ENCODE assay signal across 10 mouse cellular contexts in genomic region chr10:105578291-105578845, GRCm38 (mm10). TPM values are rescaled to one million over a fixed set of nuclear protein-coding genes. Genes with fewer than 3 reads are reported as not detected.
DNase-seq lines count a peak whose midpoint lies in the region; ATAC-seq and TF ChIP-seq lines count a peak whose summit lies in the region.
"Had no signal": no experiment of that assay in that cellular context is flagged by ENCODE, and none has a peak within 500 bp of the region (broad histone marks: within the 10 kb centered on the region; RNA-seq: fewer than 3 reads in every experiment).

No protein-coding gene starts in this region.

- H3K9ac ChIP-seq in midbrain, embryonic 15.5 days: no peak overlapping the region
- H3K9ac ChIP-seq in liver, embryonic 12.5 days: no peak overlapping the region
- H3K9ac ChIP-seq: liver, embryonic 13.5 days had no signal

- H3K9me3 ChIP-seq in midbrain, embryonic 15.5 days: no peaks in the 10 kb centered on the region
- H3K9me3 ChIP-seq in liver, embryonic 12.5 days (replicated peaks): no peaks in the 10 kb centered on the region
- H3K9me3 ChIP-seq: liver, embryonic 13.5 days had no signal

- no peak overlapping the region; the same call in 1 of the 2 replicates for H3K4me3 ChIP-seq in layer of hippocampus, adult 2 months
- H3K4me3 ChIP-seq in cerebellum, adult 2 months (replicated peaks; ENCODE audit: insufficient read depth, low read depth, low read length): peak overlapping the region; percentile 5
- H3K4me3 ChIP-seq in midbrain, embryonic 15.5 days: no peak overlapping the region
- no peak overlapping the region for H3K4me3 ChIP-seq in liver, embryonic 12.5 days
- H3K4me3 ChIP-seq: liver, embryonic 13.5 days had no signal

- peak overlapping the region; percentile 25 for H3K4me2 ChIP-seq in midbrain, embryonic 15.5 days
- no peak overlapping the region for H3K4me2 ChIP-seq in liver, embryonic 12.5 days
- H3K4me2 ChIP-seq: liver, embryonic 13.5 days had no signal

- WGBS in cerebellum, adult 2 months: 5% methylated on average over 8 of the region's 8 CpGs
- 47% methylated on average over 8 of the region's 8 CpGs for WGBS in midbrain, embryonic 15.5 days
- 39% methylated on average over 8 of the region's 8 CpGs for WGBS in liver, embryonic 12.5 days (ENCODE audit: insufficient replicate concordance)

- no peak for DNase-seq in layer of hippocampus, adult 2 months (ENCODE audit: low spot score in 2 of 2)
- no peak for DNase-seq in layer of hippocampus, adult 11-12 months (ENCODE audit: low spot score)
- DNase-seq in brain, embryonic 14.5 days (ENCODE audit: low read depth): peak; percentile 42
- DNase-seq in cerebellum, adult 2 months: peak; percentile 72 to 87
- no peak for DNase-seq in urinary bladder, adult 18-20 months (ENCODE audit: low spot score in 2 of 2)
- DNase-seq: gastrocnemius, postnatal 14 days; liver, embryonic 13.5 days; thymus, adult 2 months had no signal

- no peak for ATAC-seq in midbrain, embryonic 15.5 days (replicated peaks)
- ATAC-seq in liver, embryonic 12.5 days: no peak

- TF ChIP-seq CTCF in layer of hippocampus, adult 2 months (conservative IDR thresholded peaks at IDR 0.05): no peak
- no peak for TF ChIP-seq CTCF in brain, embryonic 14.5 days (IDR thresholded peaks at IDR 0.05; ENCODE audit: borderline replicate concordance, extremely low read depth, insufficient read depth, insufficient read length)
- no peak for TF ChIP-seq CTCF in cerebellum, adult 2 months (IDR thresholded peaks at IDR 0.05; ENCODE audit: borderline replicate concordance, insufficient read depth, low read depth, low read length)

- peaks cover 3% of the 10 kb centered on the region; the same call in 1 of the 2 replicates for H3K4me1 ChIP-seq in cerebellum, adult 2 months (ENCODE audit: control insufficient read depth, insufficient read depth, low read length)
- peaks cover 18% of the 10 kb centered on the region for H3K4me1 ChIP-seq in midbrain, embryonic 15.5 days
- H3K4me1 ChIP-seq in liver, embryonic 12.5 days: peaks cover 14% of the 10 kb centered on the region; the same call in 1 of the 2 replicates

- TF ChIP-seq POLR2A in brain, embryonic 14.5 days (IDR thresholded peaks at IDR 0.05; ENCODE audit: borderline replicate concordance, extremely low read depth, insufficient read depth, insufficient read length, poor library complexity, severe bottlenecking): no peak
- TF ChIP-seq POLR2A in cerebellum, adult 2 months (IDR thresholded peaks at IDR 0.05; ENCODE audit: borderline replicate concordance, insufficient read depth, low read length): no peak

- H3K36me3 ChIP-seq in midbrain, embryonic 15.5 days (replicated peaks): no peaks in the 10 kb centered on the region
- H3K36me3 ChIP-seq in liver, embryonic 12.5 days: no peaks in the 10 kb centered on the region
- H3K36me3 ChIP-seq: liver, embryonic 13.5 days had no signal

- H3K27ac ChIP-seq in layer of hippocampus, adult 2 months: peak overlapping the region; percentile 67; the same call in 1 of the 2 replicates
- peak overlapping the region; percentile 53 for H3K27ac ChIP-seq in cerebellum, adult 2 months (ENCODE audit: insufficient read depth, low read length)
- H3K27ac ChIP-seq in midbrain, embryonic 15.5 days: peak overlapping the region; percentile 20; the same call in 1 of the 2 replicates
- no peak overlapping the region for H3K27ac ChIP-seq in liver, embryonic 12.5 days
- H3K27ac ChIP-seq: liver, embryonic 13.5 days had no signal

- H3K27me3 ChIP-seq in cerebellum, adult 2 months (ENCODE audit: control insufficient read depth, insufficient read depth, low read length): no peaks in the 10 kb centered on the region
- H3K27me3 ChIP-seq in midbrain, embryonic 15.5 days (replicated peaks): no peaks in the 10 kb centered on the region
- H3K27me3 ChIP-seq in liver, embryonic 12.5 days (replicated peaks): no peaks in the 10 kb centered on the region

RNA-seq across cellular contexts. Expression of gene Tmtc2, which starts 4.1 kb away (rescaled TPM):
- 10 to 100 TPM; 10.2 to 12.0 TPM for total RNA-seq in layer of hippocampus, adult 2 months (2021)
- 9.5 and 14.5 TPM in 2 replicates for polyA plus RNA-seq in brain, embryonic 14.5 days (2012; rRNA removed)
- 16.3 and 16.7 TPM in 2 replicates for polyA plus RNA-seq in cerebellum, adult 2 months (2012; rRNA removed)
- polyA plus RNA-seq in midbrain, embryonic 15.5 days (2015; fragmentation: Nextera tagmentation; extraction: Ambion mirVana): 8.5 and 8.9 TPM in 2 replicates
- polyA plus RNA-seq in liver, embryonic 12.5 days (2016; fragmentation: Nextera tagmentation; extraction: Ambion mirVana): 2.8 TPM in 2 replicates

Comparison
In these comparisons a context has a peak if more than half of its experiments do, and no peak if none do; other contexts are left out.
1. DNase-seq: peak in brain, embryonic 14.5 days (single experiment) and cerebellum, adult 2 months (2 of 2); none in layer of hippocampus, adult 2 months (0 of 2), layer of hippocampus, adult 11-12 months (single experiment) and urinary bladder, adult 18-20 months (0 of 2).